Mouse (Mus musculus) monocyte, adult 5-6 weeks (primary cell): ENCODE results near the gene Lingo2. TPM values are rescaled to one million over a fixed set of nuclear protein-coding genes. Genes with fewer than 3 reads are reported as not detected.
"Not testable (repeated sequence)": the region's sequence is repeated elsewhere in the genome, so short reads cannot be mapped to it uniquely, and the experiment has no call there.

Source experiments
- ATAC-seq: fragments of 153-309, 156-312 bp; replicated peaks from 2 replicates; pipeline ENCODE4 v1.8.0; 2017; ENCODE audit warnings: mild to moderate bottlenecking; ENCODE audit not compliant: low TSS enrichment, insufficient number of reproducible peaks, severe bottlenecking, poor library complexity, low FRiP score
- total RNA-seq: library from RNA; stranded (forward); fragments of 200-1000, 200-491, 200-594 nt; gene quantifications from 3 replicates; pipeline ENCODE4 v1.2.3, GENCODE M21; 2017

The Lingo2 gene
- total RNA-seq, 1 experiment from 2014 or later = not detected

DNA sequence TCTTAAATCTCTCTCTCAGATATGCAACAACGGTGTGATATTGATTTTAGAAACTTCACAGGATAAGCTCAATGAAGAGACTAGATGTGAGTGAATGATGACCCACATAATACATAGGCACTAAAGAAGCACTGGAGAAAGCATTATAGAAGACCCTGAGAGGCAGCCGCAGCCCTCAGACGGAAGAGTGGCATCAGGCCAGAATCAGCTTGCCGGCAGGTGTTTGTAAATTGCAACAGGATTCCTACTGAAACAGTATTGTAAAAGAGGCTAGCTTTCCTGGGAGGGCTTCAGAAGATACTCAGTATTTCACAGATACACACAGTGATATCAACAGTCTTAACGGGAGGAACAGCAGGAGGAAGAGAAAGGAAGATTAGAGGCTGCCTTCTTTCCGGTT lies 1184.6 kb downstream of the Lingo2 start:
- ATAC-seq = no peak

DNA sequence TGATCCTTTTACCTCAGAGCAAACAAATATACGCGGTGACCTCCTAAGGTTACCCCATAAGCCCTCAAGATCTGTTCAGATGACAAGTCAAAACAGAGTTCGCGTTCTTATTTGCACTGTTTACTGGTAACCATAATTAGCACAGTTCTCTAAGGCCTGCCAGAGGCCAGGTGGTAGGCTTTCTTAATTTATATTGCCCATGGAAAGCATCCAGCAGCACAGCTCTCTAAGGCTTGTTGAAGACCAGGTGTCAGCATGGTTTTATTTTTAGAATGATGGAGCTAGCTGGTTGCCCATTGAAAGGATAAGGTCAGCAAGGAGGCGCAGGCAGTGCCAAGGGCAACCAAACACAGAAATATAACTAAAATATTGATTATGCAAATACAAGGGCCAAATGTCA lies 1190.4 kb downstream of the Lingo2 start:
- no peak for ATAC-seq

DNA sequence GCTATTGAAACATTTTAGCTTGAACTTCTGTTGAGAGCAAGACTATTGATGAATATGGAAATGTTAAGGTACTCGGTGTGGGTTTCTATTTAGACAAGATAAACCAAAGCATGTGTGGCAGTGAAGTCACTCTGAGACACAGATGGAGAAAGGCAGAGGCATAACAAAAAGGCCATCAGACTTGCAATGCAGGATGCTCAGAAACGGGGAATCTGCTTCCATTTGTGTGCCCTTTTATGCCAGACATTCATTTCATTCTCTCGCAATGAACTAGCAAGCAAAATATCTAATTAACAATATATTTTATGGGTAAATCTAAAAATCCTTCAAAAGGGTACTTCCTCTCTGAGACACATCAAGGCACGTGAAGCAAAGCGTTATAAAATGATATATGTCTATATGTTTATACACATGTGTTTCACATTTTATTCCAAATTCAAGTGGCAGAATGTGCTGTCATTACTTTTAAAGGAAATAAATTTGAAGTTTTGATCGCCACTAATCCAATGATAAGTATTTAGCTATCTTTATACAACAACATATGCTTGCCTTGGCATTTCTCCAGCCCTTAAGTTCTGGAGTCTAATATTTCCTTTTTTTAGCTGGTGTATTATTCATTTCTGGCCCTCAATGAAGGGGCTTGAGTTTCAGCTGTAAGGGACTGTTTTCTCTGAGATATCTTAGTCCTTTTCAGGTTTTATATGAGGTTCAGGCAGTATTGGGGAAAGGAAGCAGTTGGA lies 1199.3 kb downstream of the Lingo2 start:
- no peak for ATAC-seq

DNA sequence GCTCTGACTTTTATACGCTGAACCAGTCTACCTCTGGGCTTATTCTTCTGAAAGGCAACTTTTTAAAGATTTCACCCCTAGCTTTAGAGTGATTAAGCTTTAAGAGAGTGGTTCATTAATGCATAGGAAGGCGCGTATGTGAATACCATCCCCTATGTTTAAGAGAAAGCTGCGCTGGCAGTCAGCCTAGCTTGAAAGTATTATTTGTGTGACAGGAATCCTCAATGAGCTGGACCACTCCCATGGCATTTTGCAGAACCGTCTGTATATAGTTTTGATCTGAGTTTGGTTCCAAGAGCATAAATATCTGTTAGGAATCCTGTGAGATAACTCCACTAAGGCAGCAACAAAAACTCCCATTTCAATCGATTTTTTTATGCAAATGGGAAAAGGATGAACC lies 1204.9 kb downstream of the Lingo2 start:
- no peak for ATAC-seq

DNA sequence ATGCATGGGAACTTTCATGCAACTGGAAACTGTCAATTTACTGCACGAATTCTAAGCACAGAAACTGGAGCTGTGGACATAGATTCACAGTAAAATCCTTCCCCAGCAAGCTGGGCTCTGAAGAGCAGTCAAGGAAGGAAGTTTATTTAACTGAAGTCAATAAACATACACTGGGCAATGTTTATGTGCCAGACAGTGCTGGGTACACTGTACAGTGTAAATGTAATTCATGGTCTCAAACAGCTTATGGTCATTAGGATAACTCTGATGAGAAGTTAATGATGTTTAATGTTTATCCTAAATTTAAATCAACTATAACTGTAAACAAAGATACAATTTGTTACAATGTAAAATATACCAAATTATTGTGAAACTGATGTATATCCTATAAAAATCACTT lies 1226.8 kb downstream of the Lingo2 start:
- no peak for ATAC-seq

DNA sequence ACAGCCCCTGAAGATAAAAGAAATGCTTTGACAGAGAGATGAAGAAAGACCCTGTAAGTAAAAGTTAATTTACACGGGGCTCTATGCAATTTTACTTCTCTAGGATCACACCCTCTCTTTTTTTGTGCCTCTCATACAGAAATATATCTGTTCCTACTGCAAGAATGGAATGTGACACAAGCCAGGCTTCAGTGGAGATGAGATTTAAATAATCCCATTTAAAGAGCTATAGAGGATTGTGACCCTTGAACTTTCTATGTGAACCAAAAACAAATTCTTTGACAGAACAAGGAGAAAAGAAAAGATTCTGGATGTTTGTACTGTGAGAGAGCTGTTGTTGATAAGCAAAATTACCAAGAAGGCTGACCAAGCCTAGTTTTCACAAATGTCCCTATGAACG lies 1247.4 kb downstream of the Lingo2 start:
- ATAC-seq = no peak

DNA sequence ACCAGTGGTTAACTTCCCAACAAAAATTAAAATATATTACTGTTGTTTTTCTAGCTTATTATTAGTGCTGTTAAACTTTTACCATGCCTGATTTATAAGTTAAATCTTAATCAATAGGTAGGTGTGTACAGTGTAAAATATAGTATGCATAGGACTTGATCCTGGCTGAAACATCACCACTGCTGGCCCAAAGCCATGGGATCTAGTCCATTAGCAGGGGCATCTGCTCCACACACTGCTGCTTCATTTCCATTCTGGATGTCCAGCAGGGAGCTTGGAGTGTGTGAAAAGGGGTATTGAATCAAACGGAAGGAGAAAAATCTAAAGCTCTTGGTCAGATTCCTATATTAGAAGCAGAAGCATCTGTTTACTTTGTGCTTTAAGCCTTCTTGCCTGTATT lies 1248.9 kb downstream of the Lingo2 start:
- ATAC-seq = no peak

DNA sequence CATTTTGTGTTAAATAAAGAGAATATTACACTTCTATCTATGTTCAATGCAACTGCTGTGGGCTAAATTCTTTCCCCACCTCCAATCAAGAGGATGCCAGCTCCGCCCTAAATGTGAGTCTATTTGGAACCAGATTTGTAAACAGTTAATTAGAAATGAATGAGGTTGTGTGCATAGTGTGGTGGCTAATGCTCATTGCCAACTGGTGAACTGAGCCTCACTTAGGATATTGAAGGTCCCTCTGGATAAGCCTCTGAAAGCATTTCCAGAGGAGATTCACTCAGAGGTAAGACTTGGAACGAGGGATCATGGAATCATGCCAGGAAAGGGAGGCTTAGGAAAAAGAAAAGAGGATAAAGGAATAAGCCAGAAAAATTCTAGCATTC lies 1256.4 kb downstream of the Lingo2 start:
- no peak for ATAC-seq

DNA sequence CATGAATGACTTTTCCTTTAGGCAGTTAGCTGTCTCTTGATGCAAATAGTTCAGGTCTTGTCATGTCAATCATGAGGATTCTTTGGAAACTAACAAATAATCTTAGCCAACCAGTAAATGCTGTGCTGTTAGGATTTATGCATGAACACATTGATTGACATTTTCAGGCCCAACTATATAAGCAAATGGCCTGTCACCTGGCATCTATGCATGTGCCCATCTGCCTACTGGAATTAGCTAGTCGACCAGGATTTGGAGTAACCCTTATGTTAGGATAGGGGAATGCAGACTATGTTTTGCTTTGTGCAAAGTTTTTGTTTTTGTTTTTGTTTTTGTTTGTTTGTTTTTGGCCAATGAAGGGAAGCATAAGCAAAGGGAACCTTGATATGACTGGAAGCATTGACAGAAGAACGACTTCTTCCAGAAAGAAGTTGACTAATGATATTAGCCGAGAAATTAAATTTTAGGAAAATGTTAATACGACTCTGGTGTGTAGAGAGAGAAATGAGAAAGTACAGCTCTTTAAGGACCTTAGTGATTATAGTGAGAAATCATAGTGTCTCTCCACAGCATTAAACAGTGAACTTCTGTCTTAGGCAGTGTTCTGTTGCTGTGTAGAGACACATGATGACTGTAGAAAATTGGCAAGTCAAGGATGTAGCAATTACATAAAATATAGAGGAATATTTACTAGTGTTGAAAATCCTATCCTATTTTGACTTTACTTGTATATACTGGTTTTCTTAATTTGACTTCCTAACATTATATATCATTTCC lies 1257.0 kb downstream of the Lingo2 start:
- no peak for ATAC-seq

DNA sequence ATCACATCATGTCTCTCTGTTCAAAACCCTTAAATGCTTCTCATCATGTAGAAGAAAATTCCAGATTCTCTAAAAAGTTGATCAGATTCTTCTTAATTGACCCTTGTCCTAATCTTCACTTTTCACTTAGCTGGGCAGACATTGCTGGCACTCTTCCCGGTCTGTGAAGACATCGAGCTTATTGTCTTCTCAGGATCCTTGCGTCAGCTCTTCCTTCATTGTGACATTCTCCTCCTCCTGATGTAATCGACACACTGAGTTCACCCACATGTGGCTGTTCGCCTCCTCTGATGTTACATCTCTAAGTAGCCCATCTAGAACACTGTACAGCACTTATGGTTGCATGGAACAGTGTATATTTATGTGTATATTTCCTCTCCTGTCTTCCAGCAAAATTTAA lies 1261.0 kb downstream of the Lingo2 start:
- no peak for ATAC-seq

DNA sequence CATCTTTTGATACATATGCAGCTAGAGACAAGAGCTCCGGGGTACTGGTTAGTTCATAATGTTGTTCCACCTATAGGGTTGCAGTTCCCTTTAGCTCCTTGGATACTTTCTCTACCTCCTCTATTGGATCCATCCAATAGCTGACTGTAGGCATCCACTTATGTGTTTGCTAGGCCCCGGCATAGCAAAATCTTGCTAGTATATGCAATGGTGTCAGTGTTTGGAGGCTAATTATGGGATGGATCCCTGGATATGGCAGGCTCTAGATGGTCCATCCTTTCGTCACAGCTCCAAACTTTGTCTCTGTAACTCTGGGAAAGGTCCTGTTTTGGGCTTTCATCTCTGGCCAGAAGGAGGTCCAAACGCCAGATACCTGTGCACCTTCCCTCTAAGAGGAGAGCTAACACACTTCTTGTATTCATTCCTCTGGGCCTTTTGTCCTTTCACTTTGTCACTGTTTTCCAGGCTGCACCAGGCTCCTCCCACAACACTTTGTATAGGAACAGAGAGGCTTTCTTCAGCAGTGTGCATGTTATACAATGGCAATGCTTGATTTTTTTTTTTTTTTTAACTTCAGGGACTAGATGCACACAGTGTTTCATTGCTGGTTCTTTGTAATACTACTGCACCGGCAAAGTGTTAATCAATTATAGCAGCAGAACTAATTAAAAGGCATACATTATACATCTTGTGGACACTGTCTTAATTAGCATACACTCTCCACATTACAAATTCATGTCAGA lies 1262.9 kb downstream of the Lingo2 start:
- not testable (repeated sequence) for ATAC-seq
